Mouse (Mus musculus) heart, postnatal 0 days (tissue): ENCODE results near the gene Uhrf1.

ENCODE experiments used
- CTCF ChIP-seq: IDR thresholded peaks from 2 replicates; pipeline ENCODE4 v1.5.1; 2016; ENCODE audit warnings: antibody characterized with exemption, control low read depth, low read depth
- EP300 ChIP-seq: IDR thresholded peaks from 2 replicates; pipeline ENCODE4 v1.6.1; 2016; ENCODE audit warnings: antibody characterized with exemption, low read depth

GRCm38 (mm10) chr17:56326153-56327147 lies 23.3 kb downstream of the Uhrf1 start:
- TF ChIP-seq CTCF (no peak), EP300 (no peak)
